Mouse (Mus musculus): Measurements from ENCODE around the gene Trim69. TPM values are rescaled to one million over a fixed set of nuclear protein-coding genes. Genes with fewer than 3 reads are reported as not detected.
"Not testable (repeated sequence)": the region's sequence is repeated elsewhere in the genome, so short reads cannot be mapped to it uniquely, and the experiment has no call there.

The Trim69 gene
- polyA plus RNA-seq, 1 experiment, result not detected

DNA sequence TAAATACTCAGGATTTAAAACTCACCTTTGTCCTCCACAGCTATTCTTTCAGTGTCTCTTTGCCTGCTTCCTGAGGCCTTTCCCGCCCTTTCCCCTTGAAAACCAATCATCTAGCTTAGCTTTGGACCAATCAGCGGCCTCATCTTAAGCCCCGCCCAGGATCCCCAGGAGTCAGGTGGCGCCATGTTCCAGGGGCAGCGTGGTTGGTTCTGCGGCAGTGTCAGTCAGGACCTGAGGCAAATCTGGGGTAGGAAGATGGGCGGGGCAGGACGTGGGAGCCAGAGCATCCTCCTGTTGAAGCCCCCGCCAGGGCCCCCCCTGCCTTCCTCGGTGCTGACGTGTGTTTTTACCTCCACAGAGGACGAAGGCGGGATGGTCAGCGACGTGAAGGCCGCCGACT lies 25.6 kb downstream of the Trim69 start, which contains the start of the genes Patl2 and Terb2:
TSS of gene Patl2 (minus strand) at position 84 of the 400 bp plus-strand sequence.
TSS of gene Terb2 (plus strand) at position 167 of the 400 bp plus-strand sequence.
- Histone ChIP-seq H3K4me1 (ENCODE audit: control insufficient read depth) (peaks cover 1% of the 10 kb centered on the region; the same call in 1 of the 2 replicates), H3K27me3 (ENCODE audit: control insufficient read depth) (no peaks in the 10 kb centered on the region), H3K4me3 (replicated peaks) (no peak within 1 kb of the TSS), H3K36me3 (ENCODE audit: control insufficient read depth) (no peaks in the 10 kb centered on the region), H3K9me3 (ENCODE audit: control insufficient read depth, low read length) (no peaks in the 10 kb centered on the region)
- TF ChIP-seq TAL1 (IDR thresholded peaks at IDR 0.05; ENCODE audit: low read length) (no peak), GATA1 (IDR thresholded peaks at IDR 0.05; ENCODE audit: low read length) (no peak)

DNA sequence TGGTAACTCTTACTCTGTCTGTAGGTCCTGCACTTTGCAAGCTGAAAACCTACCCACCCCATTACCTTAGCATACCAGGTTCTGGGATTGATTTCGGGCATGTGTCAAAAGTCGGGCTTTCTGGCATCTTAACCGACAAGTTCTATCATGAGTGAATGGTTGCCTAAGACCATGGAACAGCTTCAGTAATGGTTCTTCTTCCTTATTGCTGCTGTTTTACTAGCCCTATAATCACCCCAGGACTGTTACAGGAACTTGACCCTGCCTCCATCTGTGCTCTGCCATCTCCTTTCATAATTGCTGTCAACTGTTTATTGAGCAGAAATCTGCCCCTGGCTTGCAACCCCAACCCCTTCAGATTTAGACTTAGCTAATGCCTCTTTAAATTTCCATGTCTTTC lies 26.3 kb downstream of the Trim69 start:
- H3K4me1 ChIP-seq (ENCODE audit: control insufficient read depth), result peaks cover 2% of the 10 kb centered on the region; the same call in 1 of the 2 replicates
- H3K36me3 ChIP-seq (ENCODE audit: control insufficient read depth), result no peaks in the 10 kb centered on the region
- no peak overlapping the region for H3K4me3 ChIP-seq (replicated peaks)
- no peaks in the 10 kb centered on the region for H3K9me3 ChIP-seq (ENCODE audit: control insufficient read depth, low read length)
- TF ChIP-seq GATA1 (IDR thresholded peaks at IDR 0.05; ENCODE audit: low read length) (no peak), TAL1 (IDR thresholded peaks at IDR 0.05; ENCODE audit: low read length) (no peak)
- no peaks in the 10 kb centered on the region for H3K27me3 ChIP-seq (ENCODE audit: control insufficient read depth)

DNA sequence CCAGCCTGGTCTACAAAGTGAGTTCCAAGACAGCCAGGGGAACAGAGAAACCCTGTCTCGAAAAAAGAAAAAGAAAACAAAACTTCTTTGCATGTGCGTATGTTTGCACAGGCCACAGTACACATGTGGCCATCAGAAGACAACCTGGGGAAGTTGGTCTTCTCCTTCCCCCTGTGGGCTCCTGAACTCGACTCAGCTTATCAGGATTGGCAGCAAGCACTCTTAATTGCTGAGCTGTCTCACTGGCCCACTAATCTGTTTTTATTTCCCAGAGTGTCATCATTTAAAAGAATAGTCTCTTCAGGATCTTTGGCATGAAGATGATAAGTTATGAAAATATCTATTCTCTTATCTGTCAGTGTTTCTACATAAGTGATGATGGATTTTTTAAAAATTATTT lies 31.3 kb downstream of the Trim69 start:
- Histone ChIP-seq H3K36me3 (ENCODE audit: control insufficient read depth) (no peaks in the 10 kb centered on the region), H3K4me3 (replicated peaks) (no peak overlapping the region), H3K27me3 (ENCODE audit: control insufficient read depth) (no peaks in the 10 kb centered on the region), H3K4me1 (ENCODE audit: control insufficient read depth) (peaks cover 4% of the 10 kb centered on the region; the same call in 1 of the 2 replicates), H3K9me3 (ENCODE audit: control insufficient read depth, low read length) (no peaks in the 10 kb centered on the region)
- no peak for TF ChIP-seq TAL1 (IDR thresholded peaks at IDR 0.05; ENCODE audit: low read length)
- TF ChIP-seq GATA1 (IDR thresholded peaks at IDR 0.05; ENCODE audit: low read length), result no peak

DNA sequence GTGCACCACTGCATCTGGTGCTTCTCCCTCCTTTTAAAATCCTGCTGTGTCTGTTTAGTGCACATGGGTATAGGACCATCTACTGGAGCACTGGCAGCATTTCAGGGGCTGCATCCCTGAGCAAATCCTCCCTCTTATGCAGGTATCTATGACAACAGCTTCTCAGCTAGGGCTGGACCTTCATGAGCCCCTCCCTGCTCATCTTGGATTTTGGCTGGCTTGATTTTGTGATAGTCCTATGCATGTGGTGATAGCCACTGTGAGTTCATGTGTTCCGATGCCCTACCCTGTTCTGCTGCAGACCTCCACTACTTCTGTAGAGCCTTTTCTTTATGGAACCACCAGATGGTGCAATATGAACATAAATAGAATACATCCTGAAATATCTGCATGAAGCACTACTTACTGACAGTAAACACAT lies 34.0 kb downstream of the Trim69 start:
- Histone ChIP-seq H3K4me3 (replicated peaks) (no peak overlapping the region), H3K36me3 (ENCODE audit: control insufficient read depth) (no peaks in the 10 kb centered on the region), H3K4me1 (ENCODE audit: control insufficient read depth) (peaks cover 4% of the 10 kb centered on the region; the same call in 1 of the 2 replicates), H3K9me3 (ENCODE audit: control insufficient read depth, low read length) (no peaks in the 10 kb centered on the region), H3K27me3 (ENCODE audit: control insufficient read depth) (no peaks in the 10 kb centered on the region)
- TF ChIP-seq GATA1 (IDR thresholded peaks at IDR 0.05; ENCODE audit: low read length) (no peak), TAL1 (IDR thresholded peaks at IDR 0.05; ENCODE audit: low read length) (no peak)

DNA sequence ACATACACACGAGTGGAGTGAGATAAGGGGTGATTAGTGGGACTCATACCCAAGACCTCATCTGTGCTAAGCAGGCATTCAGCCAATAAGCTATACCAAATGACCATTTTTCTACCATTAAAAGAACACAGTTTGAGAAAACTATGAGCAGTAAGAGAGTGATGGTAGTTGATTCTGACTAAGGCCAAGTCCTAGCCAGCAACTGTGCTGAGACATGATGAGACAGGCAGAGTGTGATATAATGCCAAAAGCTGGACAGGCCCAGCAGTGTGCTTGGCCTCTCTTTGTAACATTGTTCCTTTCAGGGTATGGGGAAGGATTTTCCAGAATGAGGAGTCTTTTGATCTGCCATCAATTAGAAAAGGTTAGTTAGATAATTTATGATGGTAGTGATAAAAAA lies 41.0 kb downstream of the Trim69 start:
- Histone ChIP-seq H3K36me3 (ENCODE audit: control insufficient read depth) (no peaks in the 10 kb centered on the region), H3K27me3 (ENCODE audit: control insufficient read depth) (no peaks in the 10 kb centered on the region), H3K4me1 (ENCODE audit: control insufficient read depth) (no peaks in the 10 kb centered on the region), H3K9me3 (ENCODE audit: control insufficient read depth, low read length) (no peaks in the 10 kb centered on the region), H3K4me3 (replicated peaks) (no peak overlapping the region)
- no peak for TF ChIP-seq TAL1 (IDR thresholded peaks at IDR 0.05; ENCODE audit: low read length)
- TF ChIP-seq GATA1 (IDR thresholded peaks at IDR 0.05; ENCODE audit: low read length), result no peak

DNA sequence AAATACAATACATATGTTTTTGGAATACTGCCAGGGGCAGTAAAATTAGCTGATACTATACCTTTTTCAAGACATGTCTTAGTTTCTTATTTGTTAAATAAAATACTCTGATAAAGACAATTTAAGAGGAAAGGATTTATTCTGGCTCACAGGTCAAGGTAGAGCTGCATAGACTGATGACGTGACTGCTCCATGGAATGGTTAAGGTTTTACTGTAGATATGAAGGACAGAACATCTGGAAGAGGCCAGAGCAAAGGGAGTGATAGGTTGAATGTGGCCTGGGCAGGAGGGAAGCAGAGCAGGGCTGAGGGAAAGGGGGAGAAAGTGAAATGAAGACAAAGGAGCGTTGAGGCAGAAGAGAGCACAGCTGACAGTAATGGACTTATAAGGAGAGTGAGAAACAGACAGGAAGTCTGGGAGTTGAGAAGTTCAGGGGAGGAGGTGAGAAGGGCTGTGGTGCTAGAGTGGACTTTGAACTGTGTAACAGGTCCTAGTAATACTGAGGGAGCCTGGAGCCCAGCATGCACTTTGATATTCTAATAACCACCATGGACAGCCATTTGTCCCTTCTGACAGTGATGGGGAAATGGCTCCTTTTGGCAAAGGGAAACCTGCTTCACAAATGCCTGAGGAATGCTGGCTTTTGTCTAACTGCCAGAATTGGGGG lies 46.1 kb downstream of the Trim69 start:
- Histone ChIP-seq H3K4me3 (replicated peaks) (no peak overlapping the region), H3K4me1 (ENCODE audit: control insufficient read depth) (no peaks in the 10 kb centered on the region), H3K9me3 (ENCODE audit: control insufficient read depth, low read length) (no peaks in the 10 kb centered on the region), H3K36me3 (ENCODE audit: control insufficient read depth) (no peaks in the 10 kb centered on the region), H3K27me3 (ENCODE audit: control insufficient read depth) (no peaks in the 10 kb centered on the region)
- TF ChIP-seq TAL1 (IDR thresholded peaks at IDR 0.05; ENCODE audit: low read length) (no peak), GATA1 (IDR thresholded peaks at IDR 0.05; ENCODE audit: low read length) (no peak)

DNA sequence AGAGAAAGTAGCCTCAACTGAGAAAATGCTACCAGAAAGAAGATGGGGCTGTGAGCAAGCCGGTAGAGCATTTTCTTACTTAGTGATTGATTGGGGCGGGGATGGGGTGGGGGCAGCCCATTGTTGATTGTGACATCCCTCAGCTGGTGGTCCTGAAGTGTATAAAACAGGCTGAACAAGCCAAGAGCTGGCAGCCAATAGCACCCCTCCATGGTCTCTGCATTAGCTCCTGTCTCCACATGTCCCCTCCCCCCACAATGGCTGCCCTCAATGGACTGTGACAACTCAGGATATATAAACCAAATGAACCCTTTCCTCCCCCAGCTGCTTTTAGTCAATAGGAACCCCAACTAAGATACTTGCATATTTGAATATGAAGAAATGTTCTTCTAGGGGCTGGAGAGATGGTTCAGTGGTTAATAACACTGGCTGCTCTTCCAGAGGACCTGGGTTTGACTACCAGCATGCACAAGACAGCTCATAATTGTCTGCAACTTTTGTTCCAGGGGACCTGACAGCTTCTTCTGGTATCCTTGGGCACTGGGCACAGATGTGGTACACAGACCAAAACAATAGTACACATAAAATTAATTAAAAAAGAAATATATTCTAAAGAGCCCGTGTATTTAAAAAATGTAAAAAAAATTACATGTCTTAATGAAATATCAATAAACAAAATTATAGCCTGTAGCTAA lies 50.2 kb downstream of the Trim69 start:
- Histone ChIP-seq H3K36me3 (ENCODE audit: control insufficient read depth) (no peaks in the 10 kb centered on the region), H3K27me3 (ENCODE audit: control insufficient read depth) (no peaks in the 10 kb centered on the region), H3K4me1 (ENCODE audit: control insufficient read depth) (no peaks in the 10 kb centered on the region), H3K4me3 (replicated peaks) (no peak overlapping the region), H3K9me3 (ENCODE audit: control insufficient read depth, low read length) (no peaks in the 10 kb centered on the region)
- TF ChIP-seq GATA1 (IDR thresholded peaks at IDR 0.05; ENCODE audit: low read length) (no peak), TAL1 (IDR thresholded peaks at IDR 0.05; ENCODE audit: low read length) (no peak)

DNA sequence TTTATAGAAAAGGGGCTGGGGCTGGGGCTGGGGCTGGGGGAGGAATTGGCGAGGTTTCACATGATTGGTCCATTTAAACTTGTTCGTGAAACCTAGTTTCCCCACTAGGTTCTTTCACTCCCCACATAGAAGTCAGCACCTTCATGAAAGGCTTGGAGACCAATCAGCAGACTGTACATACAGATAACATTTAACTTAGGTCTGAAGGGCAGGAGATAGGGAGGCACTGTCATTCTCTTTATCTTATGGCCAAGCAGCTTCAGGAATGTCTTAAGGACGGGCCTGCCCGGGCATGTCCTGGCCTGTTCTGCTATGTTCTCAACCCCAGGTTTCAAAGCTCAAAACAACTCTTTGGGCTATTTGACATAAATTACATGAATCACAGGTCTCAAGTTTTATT lies 56.6 kb downstream of the Trim69 start:
- not testable (repeated sequence) for H3K9me3 ChIP-seq (ENCODE audit: control insufficient read depth, low read length); H3K4me3 ChIP-seq (replicated peaks); H3K36me3 ChIP-seq (ENCODE audit: control insufficient read depth); H3K4me1 ChIP-seq (ENCODE audit: control insufficient read depth); H3K27me3 ChIP-seq (ENCODE audit: control insufficient read depth)

DNA sequence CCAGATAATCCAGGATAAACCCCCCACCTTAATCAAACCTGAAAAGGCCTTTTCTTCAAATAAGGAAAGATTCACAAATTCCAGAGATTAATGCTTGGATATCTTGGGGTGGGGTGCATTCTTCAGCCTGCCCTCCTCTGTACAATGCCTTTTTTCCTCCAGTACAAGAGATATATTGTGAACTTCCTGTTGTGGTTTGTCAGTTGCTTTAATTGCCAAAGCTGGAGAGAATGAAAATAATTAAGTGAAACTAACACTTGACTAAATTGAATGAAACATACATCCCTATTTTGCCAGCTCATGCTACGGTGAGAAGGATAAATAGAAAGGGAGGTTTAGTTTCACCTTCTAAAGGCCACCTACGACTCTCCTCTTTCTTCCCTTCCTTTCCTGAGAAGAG lies 57.7 kb downstream of the Trim69 start:
- Histone ChIP-seq H3K27me3 (ENCODE audit: control insufficient read depth) (no peaks in the 10 kb centered on the region), H3K9me3 (ENCODE audit: control insufficient read depth, low read length) (no peaks in the 10 kb centered on the region), H3K4me1 (ENCODE audit: control insufficient read depth) (peaks cover 4% of the 10 kb centered on the region), H3K4me3 (replicated peaks) (no peak overlapping the region), H3K36me3 (ENCODE audit: control insufficient read depth) (no peaks in the 10 kb centered on the region)
- TF ChIP-seq GATA1 (IDR thresholded peaks at IDR 0.05; ENCODE audit: low read length) (no peak), TAL1 (IDR thresholded peaks at IDR 0.05; ENCODE audit: low read length) (no peak)
